Mouse (Mus musculus) intestine, postnatal 0 days (tissue): ENCODE results near the gene Slc22a15. TPM values are rescaled to one million over a fixed set of nuclear protein-coding genes. Genes with fewer than 3 reads are reported as not detected.
A peak's percentile ranks its signal among the peaks of the same experiment; 100 is the strongest.

ENCODE experiments used
- ATAC-seq: fragments of 200-750 bp; cut with Nextera tagmentation; 2 replicates; pipeline ENCODE4 v1.8.0; 2017; ENCODE audit warnings: mild to moderate bottlenecking, moderate TSS enrichment, moderate library complexity
- H3K27ac ChIP-seq: fragments of 300-500 bp; sonication (generic); 2 replicates; pipeline ENCODE4 v1.5.1; 2014; ENCODE audit warnings: mild to moderate bottlenecking, low read depth, low read length, moderate library complexity
- H3K27me3 ChIP-seq: fragments of 300-500 bp; sonication (generic); replicated peaks from 2 replicates; pipeline ENCODE4 v1.6.1; 2014; ENCODE audit warnings: low read length, mixed read lengths; ENCODE audit not compliant: control insufficient read depth, insufficient read depth
- H3K36me3 ChIP-seq: fragments of 300-500 bp; sonication (generic); 2 replicates; pipeline ENCODE4 v1.6.1; 2014; ENCODE audit warnings: mild to moderate bottlenecking, moderate library complexity; ENCODE audit not compliant: control insufficient read depth, insufficient read depth
- H3K4me1 ChIP-seq: fragments of 300-500 bp; sonication (generic); replicated peaks from 2 replicates; pipeline ENCODE4 v1.6.1; 2014; ENCODE audit warnings: antibody characterized with exemption, low read length, mixed read lengths; ENCODE audit not compliant: control insufficient read depth, insufficient read depth
- H3K4me2 ChIP-seq: fragments of 300-500 bp; sonication (generic); replicated peaks from 2 replicates; pipeline ENCODE4 v1.6.1; 2014; ENCODE audit warnings: low read depth, mild to moderate bottlenecking, moderate library complexity
- H3K4me3 ChIP-seq: fragments of 300-500 bp; sonication (generic); 2 replicates; pipeline ENCODE4 v1.5.1; 2014; ENCODE audit warnings: low read depth, low read length
- H3K9ac ChIP-seq: fragments of 300-500 bp; sonication (generic); 2 replicates; pipeline ENCODE4 v1.6.1; 2014; ENCODE audit warnings: mild to moderate bottlenecking, low read depth, low read length
- H3K9me3 ChIP-seq: fragments of 300-500 bp; sonication (generic); 2 replicates; pipeline ENCODE4 v1.6.1; 2016; ENCODE audit warnings: mixed run types; ENCODE audit not compliant: control insufficient read depth
- CTCF ChIP-seq: sonication (generic); IDR thresholded peaks from 2 replicates; pipeline ENCODE4 v1.5.1; 2016; ENCODE audit warnings: low read depth, mild to moderate bottlenecking, control low read depth, antibody characterized with exemption, moderate library complexity
- WGBS: fragments of 180-500 bp; shearing (Covaris S2); extraction: QIAGEN DNeasy Blood & Tissue Kit; methylation state at CpG from one replicate; pipeline ENCODE4 v1.1.7; 2014; 5-methylcytosine and 5-hydroxymethylcytosine counted together
- polyA plus RNA-seq: library from polyadenylated mRNA; unstranded; fragments of >200 nt; fragmentation: Nextera tagmentation; extraction: Ambion mirVana; gene quantifications from 2 replicates; pipeline ENCODE4 v1.2.1, GENCODE M21; 2015

Slc22a15 gene
- polyA plus RNA-seq = 5.2 and 5.3 TPM in 2 replicates

DNA sequence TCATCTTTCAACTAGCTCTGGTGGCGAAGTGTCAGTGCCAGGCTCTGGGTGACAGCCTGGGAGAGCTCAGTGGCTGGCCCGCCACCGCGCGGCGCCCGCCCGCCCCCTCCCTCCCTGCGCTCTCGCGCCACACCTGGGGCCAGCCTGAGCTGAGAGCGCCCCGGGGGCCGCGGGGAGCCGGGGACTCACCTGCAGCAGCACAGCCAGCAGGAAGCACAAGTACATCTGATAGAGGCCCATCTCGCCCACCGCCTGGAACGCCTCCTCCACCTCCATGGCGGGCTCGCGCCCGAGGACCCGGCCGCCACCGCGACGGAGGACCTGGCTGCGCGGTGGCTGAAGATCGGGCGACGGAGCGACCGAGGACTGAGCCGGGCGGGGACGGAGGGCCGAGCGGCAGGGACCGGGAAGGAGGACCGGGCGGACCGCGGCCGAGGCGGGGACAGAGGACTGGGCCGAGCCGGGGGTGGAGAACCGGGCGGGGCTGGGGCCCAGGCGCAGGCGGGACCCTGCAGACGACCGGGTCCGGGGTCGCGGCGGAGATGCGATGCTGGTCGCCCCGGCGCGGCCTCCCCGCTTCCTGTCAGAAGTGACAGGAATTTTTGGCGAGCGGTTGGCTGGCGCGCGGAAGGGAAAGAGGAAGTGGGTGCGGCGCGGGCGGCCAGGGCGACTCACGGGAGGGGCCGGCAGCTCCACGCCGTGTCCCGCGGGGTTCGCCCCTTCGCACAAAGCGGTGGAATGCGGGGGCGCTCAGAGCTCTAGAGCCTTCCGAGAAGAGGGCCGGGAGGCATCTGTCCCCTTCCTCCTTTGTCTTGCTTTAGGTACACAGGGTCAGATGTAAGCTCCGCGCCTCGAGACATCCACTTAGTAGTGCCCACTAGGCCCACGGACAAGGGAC is at the start of gene Slc22a15:
Gene Slc22a15 (minus strand): TSS at position 611 of the 898 bp plus-strand sequence.
- peaks cover 4% of the 10 kb centered on the region; the same call in 1 of the 2 replicates for H3K4me1 ChIP-seq
- peak within 1 kb of the TSS; percentile 85 for H3K9ac ChIP-seq
- under 1% methylated on average over 86 of the region's 92 CpGs for WGBS
- TF ChIP-seq CTCF = peak; percentile 41
- H3K27me3 ChIP-seq = no peaks in the 10 kb centered on the region
- peak; percentile 88 for ATAC-seq
- H3K9me3 ChIP-seq = no peaks in the 10 kb centered on the region
- peak within 1 kb of the TSS; percentile 90 for H3K4me2 ChIP-seq
- peak within 1 kb of the TSS; percentile 77 for H3K4me3 ChIP-seq
- H3K36me3 ChIP-seq = no peaks in the 10 kb centered on the region
- peak within 1 kb of the TSS; percentile 91 for H3K27ac ChIP-seq

DNA sequence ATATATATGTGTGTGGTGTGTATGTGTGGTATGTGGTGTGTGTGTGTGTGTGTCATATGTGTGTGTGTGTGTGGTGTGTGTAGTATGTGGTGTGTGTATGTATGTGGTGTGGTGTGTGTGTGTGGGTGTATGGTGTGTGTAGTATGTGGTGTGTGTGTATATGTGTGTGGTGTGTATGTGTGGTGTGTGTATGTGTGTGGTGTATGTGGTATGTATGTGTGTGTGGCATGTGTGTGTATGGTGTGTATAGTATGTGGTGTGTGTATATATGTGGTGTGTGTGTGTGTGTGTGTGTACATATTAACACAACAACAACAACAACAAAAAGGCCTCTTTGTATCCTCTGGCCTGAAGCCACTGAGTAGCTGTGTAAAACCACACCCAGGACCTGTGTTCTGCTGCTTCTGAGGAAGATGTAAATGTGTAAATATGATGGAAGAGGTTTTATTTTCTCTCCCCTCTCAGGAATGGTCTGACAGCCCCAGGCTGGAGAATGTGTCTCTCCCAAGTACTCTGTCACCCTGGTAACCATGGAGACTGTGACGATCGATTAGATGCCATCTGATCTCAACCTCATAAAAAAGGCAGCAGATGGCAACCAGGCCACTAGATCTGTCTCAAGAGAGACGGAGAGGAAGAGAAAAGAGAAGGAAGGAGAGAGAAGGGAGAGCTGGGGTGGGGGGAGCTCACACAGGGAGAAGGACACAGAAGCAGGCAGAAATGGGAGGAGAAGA is 42.7 kb upstream of the Slc22a15 start:
- H3K27ac ChIP-seq = no peak overlapping the region
- no peak for ATAC-seq
- 25% methylated on average over 3 of the region's 3 CpGs for WGBS

DNA sequence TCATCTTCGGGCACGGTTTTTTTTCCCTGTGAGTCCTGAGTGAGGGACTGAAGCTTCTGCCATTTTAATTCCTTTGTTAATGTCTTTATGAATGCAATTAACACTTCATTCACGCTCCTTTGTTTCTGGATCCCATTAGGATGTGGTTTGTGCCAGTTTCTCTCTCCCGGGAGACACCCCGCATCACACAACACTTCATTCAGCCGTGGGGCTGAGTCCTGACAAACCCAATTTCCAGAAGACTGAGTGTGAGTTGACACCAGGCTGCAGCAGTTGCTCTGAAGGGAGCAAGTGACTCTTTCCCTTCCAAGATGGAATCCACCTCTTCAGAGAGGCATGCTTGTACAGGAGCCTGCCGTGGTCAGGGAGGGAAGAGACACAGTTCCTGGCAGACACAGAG is 40.1 kb upstream of the Slc22a15 start:
- no peaks in the 10 kb centered on the region for H3K4me1 ChIP-seq
- no peak overlapping the region for H3K4me3 ChIP-seq
- H3K4me2 ChIP-seq = no peak overlapping the region
- no peak for TF ChIP-seq CTCF
- no peaks in the 10 kb centered on the region for H3K36me3 ChIP-seq
- H3K27ac ChIP-seq = no peak overlapping the region
- WGBS = 78% methylated on average over 7 of the region's 7 CpGs
- no peak for ATAC-seq
- H3K9me3 ChIP-seq = no peaks in the 10 kb centered on the region
- H3K27me3 ChIP-seq = no peaks in the 10 kb centered on the region
- no peak overlapping the region for H3K9ac ChIP-seq

More for the DNA sequence above, 42.7 kb upstream of the Slc22a15 start:
- Histone ChIP-seq H3K4me3 (no peak overlapping the region), H3K27me3 (no peaks in the 10 kb centered on the region), H3K9me3 (no peaks in the 10 kb centered on the region), H3K36me3 (no peaks in the 10 kb centered on the region), H3K4me2 (no peak overlapping the region), H3K9ac (no peak overlapping the region), H3K4me1 (no peaks in the 10 kb centered on the region)
- no peak for TF ChIP-seq CTCF

DNA sequence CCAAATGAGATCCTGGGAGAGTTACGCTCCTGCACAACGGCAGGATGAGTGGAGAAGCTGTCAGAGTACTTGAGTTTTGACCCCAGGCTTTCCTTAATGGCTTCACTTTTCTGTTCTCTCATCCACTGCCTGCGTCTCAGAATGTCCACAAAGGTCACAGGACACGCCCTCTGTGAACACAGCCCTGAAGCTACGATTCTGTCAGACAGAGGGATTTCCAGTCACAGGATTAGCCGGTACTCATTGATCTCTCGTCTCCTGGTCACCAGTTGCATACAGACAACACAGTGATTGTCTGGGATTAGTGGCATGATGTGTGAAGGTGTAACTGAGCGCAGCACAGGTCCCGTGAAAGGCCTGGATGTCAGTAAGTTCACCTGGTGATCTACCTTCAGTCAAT is 39.2 kb upstream of the Slc22a15 start:
- no peaks in the 10 kb centered on the region for H3K27me3 ChIP-seq
- no peak overlapping the region for H3K27ac ChIP-seq
- ATAC-seq = peak; percentile 25; the same call in 1 of the 2 replicates
- H3K36me3 ChIP-seq = no peaks in the 10 kb centered on the region
- WGBS = 30% methylated on average over 9 of the region's 9 CpGs
- H3K9me3 ChIP-seq = no peaks in the 10 kb centered on the region
- H3K9ac ChIP-seq = no peak overlapping the region
- no peak for TF ChIP-seq CTCF
- no peak overlapping the region for H3K4me3 ChIP-seq
- no peak overlapping the region for H3K4me2 ChIP-seq
- H3K4me1 ChIP-seq = no peaks in the 10 kb centered on the region

DNA sequence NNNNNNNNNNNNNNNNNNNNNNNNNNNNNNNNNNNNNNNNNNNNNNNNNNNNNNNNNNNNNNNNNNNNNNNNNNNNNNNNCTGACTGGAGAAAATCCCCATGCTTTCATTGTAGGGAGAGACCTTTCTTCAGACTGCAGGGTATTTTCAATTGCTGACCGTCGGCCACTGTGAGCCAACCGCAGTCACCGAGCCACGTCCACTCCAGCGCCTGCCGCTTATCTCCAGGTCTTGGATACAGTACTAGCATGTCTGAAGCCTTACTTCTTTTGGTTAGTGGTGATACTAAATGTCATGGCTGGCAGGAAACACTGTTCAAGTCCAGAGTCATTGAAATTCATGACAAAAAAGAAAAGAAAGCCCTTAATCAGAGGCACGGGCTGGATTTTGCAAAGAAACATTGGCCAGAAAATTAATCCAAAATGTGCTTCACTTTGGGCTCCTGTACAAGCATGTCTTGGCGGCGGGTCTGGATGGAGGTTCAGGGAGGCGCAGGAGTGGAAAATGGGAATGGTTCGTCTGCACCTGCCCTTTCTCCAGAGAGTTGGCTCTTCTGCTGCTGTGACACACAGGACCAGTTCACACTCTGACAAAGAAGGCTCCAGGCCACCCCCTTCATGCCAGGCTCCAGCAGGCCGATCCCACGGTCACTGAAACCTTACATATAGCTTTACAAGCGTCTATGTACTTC is 37.0 kb upstream of the Slc22a15 start:
- Histone ChIP-seq H3K27me3 (no peaks in the 10 kb centered on the region), H3K4me3 (no peak overlapping the region), H3K4me2 (no peak overlapping the region), H3K4me1 (no peaks in the 10 kb centered on the region), H3K36me3 (no peaks in the 10 kb centered on the region), H3K9me3 (no peaks in the 10 kb centered on the region), H3K9ac (no peak overlapping the region), H3K27ac (no peak overlapping the region)
- WGBS = 93% methylated on average over 15 of the region's 15 CpGs
- ATAC-seq = no peak
- no peak for TF ChIP-seq CTCF

DNA sequence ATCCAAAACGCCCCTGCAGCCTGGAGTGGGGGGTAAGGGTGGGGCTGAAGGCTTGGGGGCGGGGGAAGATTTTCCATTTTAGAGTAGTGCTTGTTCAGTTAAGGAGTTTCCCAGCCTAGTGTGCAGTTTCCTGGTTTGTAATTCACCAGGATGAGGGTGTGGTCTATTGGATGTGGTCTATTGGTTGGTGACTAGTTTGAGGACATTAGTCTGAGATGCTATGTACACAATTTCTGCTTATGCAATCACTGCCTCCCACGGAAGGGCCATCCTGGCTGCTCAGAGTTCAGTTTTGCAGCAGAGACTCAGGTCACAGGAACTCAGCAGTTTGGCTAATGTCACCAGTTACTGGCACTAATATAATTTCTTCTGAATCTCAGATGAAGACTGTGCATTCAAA is 33.8 kb upstream of the Slc22a15 start:
- no peak overlapping the region for H3K9ac ChIP-seq
- no peak overlapping the region for H3K4me2 ChIP-seq
- no peak overlapping the region for H3K4me3 ChIP-seq
- H3K4me1 ChIP-seq = no peaks in the 10 kb centered on the region
- WGBS = 42% methylated on average over 3 of the region's 3 CpGs
- no peak overlapping the region for H3K27ac ChIP-seq
- H3K36me3 ChIP-seq = no peaks in the 10 kb centered on the region
- no peak for TF ChIP-seq CTCF
- no peaks in the 10 kb centered on the region for H3K9me3 ChIP-seq
- no peak for ATAC-seq
- H3K27me3 ChIP-seq = no peaks in the 10 kb centered on the region
